Comparison of ENCODE assay signal across 21 mouse cellular contexts in genomic region chr1:45835362-45836063, GRCm38 (mm10). TPM values are rescaled to one million over a fixed set of nuclear protein-coding genes. Genes with fewer than 3 reads are reported as not detected.
A peak's percentile ranks its signal among the peaks of the same experiment; 100 is the strongest.
DNase-seq lines count a peak whose midpoint lies in the region; ATAC-seq and TF ChIP-seq lines count a peak whose summit lies in the region.
"Had no signal": no experiment of that assay in that cellular context is flagged by ENCODE, and none has a peak within 500 bp of the region (broad histone marks: within the 10 kb centered on the region; RNA-seq: fewer than 3 reads in every experiment).

No protein-coding gene starts in this region.

- no peak for TF ChIP-seq POLR2A in embryonic fibroblast, embryonic 13.5 days (IDR thresholded peaks at IDR 0.05; ENCODE audit: low read depth, low read length)
- no peak for TF ChIP-seq POLR2A in cerebellum, adult 2 months (IDR thresholded peaks at IDR 0.05; ENCODE audit: borderline replicate concordance, insufficient read depth, low read length)

- TF ChIP-seq CTCF in embryonic fibroblast, embryonic 13.5 days (IDR thresholded peaks at IDR 0.05; ENCODE audit: borderline replicate concordance, insufficient read depth, low read length): no peak
- TF ChIP-seq CTCF in cerebellum, adult 2 months (IDR thresholded peaks at IDR 0.05; ENCODE audit: borderline replicate concordance, insufficient read depth, low read depth, low read length): no peak

- no peak for ATAC-seq in forebrain, embryonic 14.5 days
- ATAC-seq: midbrain, embryonic 13.5 days had no signal

- no peaks in the 10 kb centered on the region for H3K36me3 ChIP-seq in forebrain, embryonic 14.5 days (ENCODE audit: control insufficient read depth, insufficient read depth, low read length)
- H3K36me3 ChIP-seq: hindbrain, embryonic 10.5 days; midbrain, embryonic 13.5 days; neural tube, embryonic 15.5 days had no signal

- DNase-seq in kidney, adult 11 months: peak; percentile 5
- no peak for DNase-seq in kidney, adult 18-20 months
- DNase-seq in urinary bladder, postnatal 14 days (ENCODE audit: low spot score): peak; percentile 66
- no peak for DNase-seq in urinary bladder, postnatal 10 days (ENCODE audit: low spot score)
- DNase-seq in forebrain, embryonic 14.5 days (ENCODE audit: low spot score): no peak
- no peak for DNase-seq in cerebellum, adult 2 months
- DNase-seq: adrenal gland, postnatal 36 days; B cell, adult 2 months; cerebellum, adult 8-10 months; layer of hippocampus, postnatal 36 days; lung, adult 2 months had no signal

- H3K4me3 ChIP-seq in embryonic fibroblast, embryonic 13.5 days (ENCODE audit: insufficient read depth, low read length): no peak overlapping the region
- no peak overlapping the region for H3K4me3 ChIP-seq in forebrain, embryonic 14.5 days (ENCODE audit: low read depth, low read length)
- no peak overlapping the region for H3K4me3 ChIP-seq in cerebellum, adult 2 months (replicated peaks; ENCODE audit: insufficient read depth, low read depth, low read length)
- H3K4me3 ChIP-seq: erythroblast, embryonic 14.5 days; hindbrain, embryonic 10.5 days; midbrain, embryonic 13.5 days; neural tube, embryonic 15.5 days had no signal

- H3K9me3 ChIP-seq in forebrain, embryonic 14.5 days (replicated peaks; ENCODE audit: control insufficient read depth, low read length): no peaks in the 10 kb centered on the region
- H3K9me3 ChIP-seq: hindbrain, embryonic 10.5 days; midbrain, embryonic 13.5 days; neural tube, embryonic 15.5 days had no signal

- H3K27ac ChIP-seq in embryonic fibroblast, embryonic 13.5 days (ENCODE audit: insufficient read depth, low read length): peak overlapping the region; percentile 84
- no peak overlapping the region for H3K27ac ChIP-seq in forebrain, embryonic 14.5 days (ENCODE audit: low read depth, low read length)
- H3K27ac ChIP-seq in cerebellum, adult 2 months (ENCODE audit: insufficient read depth, low read length): no peak overlapping the region
- H3K27ac ChIP-seq: hindbrain, embryonic 10.5 days; macrophage; midbrain, embryonic 13.5 days; neural tube, embryonic 15.5 days had no signal

- no peak overlapping the region for H3K9ac ChIP-seq in forebrain, embryonic 14.5 days (ENCODE audit: low read length)
- H3K9ac ChIP-seq: midbrain, embryonic 13.5 days; neural tube, embryonic 15.5 days had no signal

- no peak overlapping the region for H3K4me2 ChIP-seq in forebrain, embryonic 14.5 days (ENCODE audit: low read length)
- H3K4me2 ChIP-seq: liver, embryonic 11.5 days; midbrain, embryonic 13.5 days; neural tube, embryonic 15.5 days had no signal

- peaks cover 13% of the 10 kb centered on the region for H3K4me1 ChIP-seq in embryonic fibroblast, embryonic 13.5 days (ENCODE audit: control insufficient read depth, insufficient read depth, low read length)
- H3K4me1 ChIP-seq in forebrain, embryonic 14.5 days (ENCODE audit: control insufficient read depth, insufficient read depth, low read length): no peaks in the 10 kb centered on the region
- H3K4me1 ChIP-seq in cerebellum, adult 2 months (ENCODE audit: control insufficient read depth, insufficient read depth, low read length): peaks cover 4% of the 10 kb centered on the region
- H3K4me1 ChIP-seq: hindbrain, embryonic 10.5 days; midbrain, embryonic 13.5 days; neural tube, embryonic 15.5 days had no signal

- 84% methylated on average over 4 of the region's 4 CpGs for WGBS in forebrain, embryonic 14.5 days
- WGBS in cerebellum, adult 2 months: 92% methylated on average over 4 of the region's 4 CpGs

- H3K27me3 ChIP-seq in forebrain, embryonic 14.5 days (replicated peaks; ENCODE audit: control insufficient read depth, insufficient read depth, low read length): no peaks in the 10 kb centered on the region
- no peaks in the 10 kb centered on the region for H3K27me3 ChIP-seq in cerebellum, adult 2 months (ENCODE audit: control insufficient read depth, insufficient read depth, low read length)
- H3K27me3 ChIP-seq: midbrain, embryonic 13.5 days; neural tube, embryonic 15.5 days had no signal

RNA-seq across cellular contexts. Expression of gene Wdr75, which starts 40.5 kb away (rescaled TPM):
- 127 and 146 TPM in 2 replicates for polyA plus RNA-seq in embryonic fibroblast, embryonic 13.5 days (2011; ENCODE audit: insufficient read length, low read depth, missing spikeins)
- 61.4 and 66.9 TPM in 2 replicates for polyA plus RNA-seq in forebrain, embryonic 14.5 days (2014; fragmentation: Nextera tagmentation; extraction: Ambion mirVana)
- polyA plus RNA-seq in cerebellum, adult 2 months (2012; rRNA removed): 35.3 and 40.6 TPM in 2 replicates

RNA-seq across cellular contexts. Expression of gene Gm5269, which starts 54.6 kb away (rescaled TPM):
- polyA plus RNA-seq in embryonic fibroblast, embryonic 13.5 days (2011; ENCODE audit: insufficient read length, low read depth, missing spikeins): not detected in 2 replicates
- not detected in 2 replicates for polyA plus RNA-seq in forebrain, embryonic 14.5 days (2014; fragmentation: Nextera tagmentation; extraction: Ambion mirVana)
- polyA plus RNA-seq in cerebellum, adult 2 months (2012; rRNA removed): not detected in 2 replicates
- polyA plus RNA-seq: cortical plate, adult 2 months; erythroblast, embryonic 14.5 days; heart, embryonic 16.5 days; hindbrain, embryonic 10.5 days; liver, embryonic 11.5 days; lung, adult 2 months; macrophage; midbrain, embryonic 13.5 days; neural tube, embryonic 15.5 days; small intestine, adult 2 months had no signal

Comparison
In these comparisons a context has a peak if more than half of its experiments do, and no peak if none do; other contexts are left out.
1. DNase-seq: peak in kidney, adult 11 months (single experiment) and urinary bladder, postnatal 14 days (single experiment); none in kidney, adult 18-20 months (single experiment), urinary bladder, postnatal 10 days (single experiment), forebrain, embryonic 14.5 days (single experiment) and cerebellum, adult 2 months (0 of 2).